Mouse (Mus musculus): ENCODE data around the gene Rtn4r. TPM values are rescaled to one million over a fixed set of nuclear protein-coding genes. Genes with fewer than 3 reads are reported as not detected.

The Rtn4r gene
- polyA plus RNA-seq, 1 experiment from 2014 or later = 7.8 TPM

GRCm38 (mm10) chr16:18164642-18165238 lies 37.3 kb downstream of the Rtn4r start:
- H3K36me3 ChIP-seq (ENCODE audit: poor library complexity, severe bottlenecking) = no peaks in the 10 kb centered on the region
- no peak overlapping the region for H3K27ac ChIP-seq
- WGBS = 31% methylated on average over 2 of the region's 2 CpGs
- H3K4me1 ChIP-seq = peaks cover 47% of the 10 kb centered on the region
- H3K9me3 ChIP-seq (replicated peaks) = no peaks in the 10 kb centered on the region
- no peaks in the 10 kb centered on the region for H3K27me3 ChIP-seq
- no peak overlapping the region for H3K4me2 ChIP-seq
- no peak overlapping the region for H3K4me3 ChIP-seq
- no peak for ATAC-seq
- H3K9ac ChIP-seq = no peak overlapping the region

- H3K27ac ChIP-seq = 0 out of 2 replicates have a peak overlapping the region, but pooled peaks have one; percentile 14
- no peak overlapping the region for H3K4me2 ChIP-seq
- ATAC-seq = no peak
- no peak overlapping the region for H3K9ac ChIP-seq
- no peak overlapping the region for H3K4me3 ChIP-seq
- no peaks in the 10 kb centered on the region for H3K9me3 ChIP-seq (replicated peaks)
- no peaks in the 10 kb centered on the region for H3K27me3 ChIP-seq
- peaks cover 27% of the 10 kb centered on the region for H3K4me1 ChIP-seq
- WGBS = 67% methylated on average over 6 of the region's 6 CpGs
- no peaks in the 10 kb centered on the region for H3K36me3 ChIP-seq (ENCODE audit: poor library complexity, severe bottlenecking)
Measured at GRCm38 (mm10) chr16:18166613-18167190, 39.3 kb downstream of the Rtn4r start.

- H3K27me3 ChIP-seq = no peaks in the 10 kb centered on the region
- no peak overlapping the region for H3K4me2 ChIP-seq
- no peak overlapping the region for H3K4me3 ChIP-seq
- no peaks in the 10 kb centered on the region for H3K36me3 ChIP-seq (ENCODE audit: poor library complexity, severe bottlenecking)
- H3K9ac ChIP-seq = no peak overlapping the region
- H3K4me1 ChIP-seq = peaks cover 29% of the 10 kb centered on the region
- H3K9me3 ChIP-seq (replicated peaks) = no peaks in the 10 kb centered on the region
- ATAC-seq = no peak
- 78% methylated on average over 5 of the region's 5 CpGs for WGBS
- H3K27ac ChIP-seq = no peak overlapping the region
Measured at GRCm38 (mm10) chr16:18169156-18169555, 41.7 kb downstream of the Rtn4r start.

- H3K9me3 ChIP-seq (replicated peaks) = no peaks in the 10 kb centered on the region
- H3K4me3 ChIP-seq = no peak overlapping the region
- ATAC-seq = no peak
- 97% methylated on average over 3 of the region's 3 CpGs for WGBS
- H3K27ac ChIP-seq = no peak overlapping the region
- no peak overlapping the region for H3K4me2 ChIP-seq
- no peaks in the 10 kb centered on the region for H3K27me3 ChIP-seq
- H3K36me3 ChIP-seq (ENCODE audit: poor library complexity, severe bottlenecking) = no peaks in the 10 kb centered on the region
- H3K9ac ChIP-seq = no peak overlapping the region
- peaks cover 22% of the 10 kb centered on the region for H3K4me1 ChIP-seq
Measured at GRCm38 (mm10) chr16:18169776-18170175, 42.3 kb downstream of the Rtn4r start.

- H3K4me2 ChIP-seq = no peak overlapping the region
- no peaks in the 10 kb centered on the region for H3K36me3 ChIP-seq (ENCODE audit: poor library complexity, severe bottlenecking)
- no peaks in the 10 kb centered on the region for H3K9me3 ChIP-seq (replicated peaks)
- peak; percentile 64 for ATAC-seq
- peaks cover 11% of the 10 kb centered on the region; the same call in 1 of the 2 replicates for H3K4me1 ChIP-seq
- H3K4me3 ChIP-seq = no peak overlapping the region
- WGBS = 8% methylated on average over 7 of the region's 7 CpGs
- 0 out of 2 replicates have a peak overlapping the region, but pooled peaks have one; percentile 31 for H3K27ac ChIP-seq
- H3K9ac ChIP-seq = no peak overlapping the region
- no peaks in the 10 kb centered on the region for H3K27me3 ChIP-seq
Measured at GRCm38 (mm10) chr16:18172266-18172855, 44.9 kb downstream of the Rtn4r start.

GRCm38 (mm10) chr16:18173231-18173630 lies 45.8 kb downstream of the Rtn4r start:
- H3K27ac ChIP-seq = peak overlapping the region; percentile 31; the same call in 1 of the 2 replicates
- H3K4me3 ChIP-seq = no peak overlapping the region
- H3K4me2 ChIP-seq = no peak overlapping the region
- WGBS = 78% methylated on average over 9 of the region's 9 CpGs
- ATAC-seq = peak; percentile 26; the same call in 1 of the 2 replicates
- H3K9ac ChIP-seq = peak overlapping the region; percentile 27; the same call in 1 of the 2 replicates
- no peaks in the 10 kb centered on the region for H3K36me3 ChIP-seq (ENCODE audit: poor library complexity, severe bottlenecking)
- H3K27me3 ChIP-seq = no peaks in the 10 kb centered on the region
- H3K4me1 ChIP-seq = peaks cover 11% of the 10 kb centered on the region; the same call in 1 of the 2 replicates
- no peaks in the 10 kb centered on the region for H3K9me3 ChIP-seq (replicated peaks)

- Histone ChIP-seq H3K27me3 (no peaks in the 10 kb centered on the region), H3K4me1 (peaks cover 11% of the 10 kb centered on the region; the same call in 1 of the 2 replicates), H3K36me3 (ENCODE audit: poor library complexity, severe bottlenecking) (no peaks in the 10 kb centered on the region), H3K4me2 (no peak overlapping the region), H3K9ac (no peak overlapping the region), H3K4me3 (no peak overlapping the region), H3K9me3 (replicated peaks) (no peaks in the 10 kb centered on the region), H3K27ac (no peak overlapping the region)
- no peak for ATAC-seq
- WGBS = 68% methylated on average over 11 of the region's 11 CpGs
Measured at GRCm38 (mm10) chr16:18173788-18174187, 46.3 kb downstream of the Rtn4r start.

GRCm38 (mm10) chr16:18175817-18176541 lies 48.5 kb downstream of the Rtn4r start:
- Histone ChIP-seq H3K27ac (no peak overlapping the region; the same call in 1 of the 2 replicates), H3K4me3 (no peak overlapping the region), H3K4me1 (peaks cover 11% of the 10 kb centered on the region; the same call in 1 of the 2 replicates), H3K9ac (no peak overlapping the region), H3K4me2 (no peak overlapping the region), H3K27me3 (no peaks in the 10 kb centered on the region), H3K9me3 (replicated peaks) (no peaks in the 10 kb centered on the region), H3K36me3 (ENCODE audit: poor library complexity, severe bottlenecking) (no peaks in the 10 kb centered on the region)
- ATAC-seq = no peak
- WGBS = 59% methylated on average over 6 of the region's 6 CpGs

GRCm38 (mm10) chr16:18176758-18177157 lies 49.3 kb downstream of the Rtn4r start:
- Histone ChIP-seq H3K27me3 (no peaks in the 10 kb centered on the region), H3K9ac (no peak overlapping the region), H3K36me3 (ENCODE audit: poor library complexity, severe bottlenecking) (no peaks in the 10 kb centered on the region), H3K9me3 (replicated peaks) (no peaks in the 10 kb centered on the region), H3K4me1 (peaks cover 11% of the 10 kb centered on the region; the same call in 1 of the 2 replicates), H3K4me3 (no peak overlapping the region), H3K4me2 (no peak overlapping the region), H3K27ac (no peak overlapping the region)
- WGBS = 81% methylated on average over 4 of the region's 4 CpGs
- ATAC-seq = no peak

- ATAC-seq = no peak
- WGBS = 8% methylated on average over 2 of the region's 2 CpGs
- no peak overlapping the region for H3K4me2 ChIP-seq
Measured at GRCm38 (mm10) chr16:18179591-18179990, 52.1 kb downstream of the Rtn4r start.

GRCm38 (mm10) chr16:18181398-18181797 lies 54.0 kb downstream of the Rtn4r start:
- Histone ChIP-seq H3K27me3 (no peaks in the 10 kb centered on the region), H3K9ac (no peak overlapping the region), H3K4me3 (no peak overlapping the region), H3K36me3 (ENCODE audit: poor library complexity, severe bottlenecking) (no peaks in the 10 kb centered on the region), H3K27ac (no peak overlapping the region), H3K4me1 (no peaks in the 10 kb centered on the region), H3K9me3 (replicated peaks) (no peaks in the 10 kb centered on the region), H3K4me2 (no peak overlapping the region)
- no peak for ATAC-seq
- WGBS = 65% methylated on average over 10 of the region's 10 CpGs

More at GRCm38 (mm10) chr16:18179591-18179990, 52.1 kb downstream of the Rtn4r start:
- Histone ChIP-seq H3K9me3 (replicated peaks) (no peaks in the 10 kb centered on the region), H3K4me3 (no peak overlapping the region), H3K4me1 (no peaks in the 10 kb centered on the region), H3K36me3 (ENCODE audit: poor library complexity, severe bottlenecking) (no peaks in the 10 kb centered on the region), H3K27ac (no peak overlapping the region), H3K9ac (no peak overlapping the region), H3K27me3 (no peaks in the 10 kb centered on the region)

GRCm38 (mm10) chr16:18182766-18183165 lies 55.3 kb downstream of the Rtn4r start:
- Histone ChIP-seq H3K9me3 (replicated peaks) (no peaks in the 10 kb centered on the region), H3K4me2 (no peak overlapping the region), H3K36me3 (ENCODE audit: poor library complexity, severe bottlenecking) (no peaks in the 10 kb centered on the region), H3K4me1 (no peaks in the 10 kb centered on the region), H3K4me3 (no peak overlapping the region), H3K9ac (no peak overlapping the region), H3K27me3 (no peaks in the 10 kb centered on the region), H3K27ac (no peak overlapping the region)
- no peak for ATAC-seq
- 81% methylated on average over 8 of the region's 8 CpGs for WGBS
